Mouse (Mus musculus) megakaryocyte, embryonic 14.5 days (primary cell): ENCODE results near the gene 2510009E07Rik.

Source experiments
- FLI1 ChIP-seq: IDR thresholded peaks from 2 replicates; pipeline ENCODE4 v1.6.1; 2012; ENCODE audit warnings: low read length, inconsistent platforms, mixed read lengths
- GATA1 ChIP-seq: IDR thresholded peaks from 3 replicates; pipeline ENCODE4 v1.6.1; 2012; ENCODE audit warnings: mixed read lengths, low read length, inconsistent platforms, borderline replicate concordance

GRCm38 (mm10) chr16:21650289-21650688 lies 44.2 kb downstream of the 2510009E07Rik start:
- TF ChIP-seq FLI1 (no peak), GATA1 (no peak)
